Mouse (Mus musculus) ES-Bruce4 (cell line): Measurements from ENCODE around the gene Iqcf5.

Experiments
- EP300 ChIP-seq: IDR thresholded peaks from 2 replicates; pipeline ENCODE4 v1.6.1; 2011; ENCODE audit warnings: low read depth, low read length; ENCODE audit not compliant: insufficient read depth
- POLR2A ChIP-seq: IDR thresholded peaks from one replicate; pipeline ENCODE4 v1.8.1; 2011; ENCODE audit warnings: low read length; ENCODE audit not compliant: insufficient read depth

GRCm38 (mm10) chr9:106483606-106484005, 30.8 kb upstream of the Iqcf5 start:
- TF ChIP-seq EP300 (no peak), POLR2A (no peak)
